Mouse (Mus musculus): ENCODE measurements around the gene Asb10. TPM values are rescaled to one million over a fixed set of nuclear protein-coding genes. Genes with fewer than 3 reads are reported as not detected.

Asb10 gene
- polyA plus RNA-seq, 1 experiment from 2014 or later = 0.21 TPM

- DNase-seq (ENCODE audit: low spot score) (no peak), ATAC-seq (no peak)
- no peaks in the 10 kb centered on the region for H3K4me1 ChIP-seq (ENCODE audit: insufficient read depth, low read depth, low read length)
- H3K9me3 ChIP-seq (ENCODE audit: low read length) = no peaks in the 10 kb centered on the region
- H3K4me2 ChIP-seq (replicated peaks; ENCODE audit: low read depth, low read length) = no peak overlapping the region
- TF ChIP-seq EP300 (IDR thresholded peaks at IDR 0.05) = no peak
- TF ChIP-seq CTCF (IDR thresholded peaks at IDR 0.05) = no peak
- WGBS = 83% methylated on average over 10 of the region's 10 CpGs
- no peak overlapping the region for H3K27ac ChIP-seq (ENCODE audit: low read length)
- H3K4me3 ChIP-seq (ENCODE audit: low read depth, low read length) = no peak overlapping the region
- H3K27me3 ChIP-seq (replicated peaks; ENCODE audit: insufficient read depth, low read length) = no peaks in the 10 kb centered on the region
- peaks cover 27% of the 10 kb centered on the region for H3K36me3 ChIP-seq (ENCODE audit: insufficient read depth, low read length)
- no peak overlapping the region for H3K9ac ChIP-seq (replicated peaks; ENCODE audit: low read depth)
Observed at GRCm38 (mm10) chr5:24499113-24499512, 41.7 kb downstream of the Asb10 start.

- Histone ChIP-seq H3K36me3 (ENCODE audit: insufficient read depth, low read length) (peaks cover 42% of the 10 kb centered on the region), H3K9ac (replicated peaks; ENCODE audit: low read depth) (no peak overlapping the region), H3K4me1 (ENCODE audit: insufficient read depth, low read depth, low read length) (no peaks in the 10 kb centered on the region), H3K9me3 (ENCODE audit: low read length) (no peaks in the 10 kb centered on the region), H3K27ac (ENCODE audit: low read length) (no peak overlapping the region), H3K4me3 (ENCODE audit: low read depth, low read length) (no peak overlapping the region), H3K27me3 (replicated peaks; ENCODE audit: insufficient read depth, low read length) (no peaks in the 10 kb centered on the region), H3K4me2 (replicated peaks; ENCODE audit: low read depth, low read length) (no peak overlapping the region)
- no peak for ATAC-seq
- TF ChIP-seq CTCF (IDR thresholded peaks at IDR 0.05) (no peak), EP300 (IDR thresholded peaks at IDR 0.05) (no peak)
- 93% methylated on average over 12 of the region's 12 CpGs for WGBS
- no peak for DNase-seq (ENCODE audit: low spot score)
Observed at GRCm38 (mm10) chr5:24497526-24497925, 43.3 kb downstream of the Asb10 start.

GRCm38 (mm10) chr5:24496756-24497155, 44.0 kb downstream of the Asb10 start:
- Histone ChIP-seq H3K4me2 (replicated peaks; ENCODE audit: low read depth, low read length) (no peak overlapping the region), H3K9ac (replicated peaks; ENCODE audit: low read depth) (no peak overlapping the region), H3K4me1 (ENCODE audit: insufficient read depth, low read depth, low read length) (no peaks in the 10 kb centered on the region), H3K27me3 (replicated peaks; ENCODE audit: insufficient read depth, low read length) (no peaks in the 10 kb centered on the region), H3K4me3 (ENCODE audit: low read depth, low read length) (no peak overlapping the region), H3K27ac (ENCODE audit: low read length) (no peak overlapping the region), H3K36me3 (ENCODE audit: insufficient read depth, low read length) (peaks cover 42% of the 10 kb centered on the region), H3K9me3 (ENCODE audit: low read length) (no peaks in the 10 kb centered on the region)
- ATAC-seq (no peak), DNase-seq (ENCODE audit: low spot score) (no peak)
- TF ChIP-seq EP300 (IDR thresholded peaks at IDR 0.05) (no peak), CTCF (IDR thresholded peaks at IDR 0.05) (no peak)
- WGBS = 80% methylated on average over 6 of the region's 6 CpGs

- Histone ChIP-seq H3K27ac (ENCODE audit: low read length) (no peak overlapping the region), H3K9me3 (ENCODE audit: low read length) (no peaks in the 10 kb centered on the region), H3K4me1 (ENCODE audit: insufficient read depth, low read depth, low read length) (no peaks in the 10 kb centered on the region), H3K36me3 (ENCODE audit: insufficient read depth, low read length) (peaks cover 45% of the 10 kb centered on the region), H3K9ac (replicated peaks; ENCODE audit: low read depth) (no peak overlapping the region), H3K4me3 (ENCODE audit: low read depth, low read length) (no peak overlapping the region), H3K4me2 (replicated peaks; ENCODE audit: low read depth, low read length) (no peak overlapping the region), H3K27me3 (replicated peaks; ENCODE audit: insufficient read depth, low read length) (no peaks in the 10 kb centered on the region)
- TF ChIP-seq CTCF (IDR thresholded peaks at IDR 0.05) (no peak), EP300 (IDR thresholded peaks at IDR 0.05) (no peak)
- ATAC-seq = no peak
- no peak for DNase-seq (ENCODE audit: low spot score)
- WGBS = 93% methylated on average over 15 of the region's 15 CpGs
Observed at GRCm38 (mm10) chr5:24495019-24495418, 45.8 kb downstream of the Asb10 start.

- H3K4me1 ChIP-seq (ENCODE audit: insufficient read depth, low read depth, low read length) = no peaks in the 10 kb centered on the region
- no peaks in the 10 kb centered on the region for H3K27me3 ChIP-seq (replicated peaks; ENCODE audit: insufficient read depth, low read length)
- no peak overlapping the region for H3K4me3 ChIP-seq (ENCODE audit: low read depth, low read length)
- no peak overlapping the region for H3K4me2 ChIP-seq (replicated peaks; ENCODE audit: low read depth, low read length)
- no peak overlapping the region for H3K27ac ChIP-seq (ENCODE audit: low read length)
- H3K36me3 ChIP-seq (ENCODE audit: insufficient read depth, low read length) = peaks cover 42% of the 10 kb centered on the region
- no peaks in the 10 kb centered on the region for H3K9me3 ChIP-seq (ENCODE audit: low read length)
- H3K9ac ChIP-seq (replicated peaks; ENCODE audit: low read depth) = no peak overlapping the region
- DNase-seq (ENCODE audit: low spot score) (peak; percentile 58), ATAC-seq (peak; percentile 74)
- no peak for TF ChIP-seq EP300 (IDR thresholded peaks at IDR 0.05)
- TF ChIP-seq CTCF (IDR thresholded peaks at IDR 0.05) = no peak
- WGBS = 61% methylated on average over 16 of the region's 16 CpGs
Observed at GRCm38 (mm10) chr5:24492546-24493285, 48.1 kb downstream of the Asb10 start.

- ATAC-seq (no peak), DNase-seq (ENCODE audit: low spot score) (no peak)
- H3K4me3 ChIP-seq (ENCODE audit: low read depth, low read length) = no peak overlapping the region
- WGBS = 86% methylated on average over 14 of the region's 14 CpGs
- no peaks in the 10 kb centered on the region for H3K4me1 ChIP-seq (ENCODE audit: insufficient read depth, low read depth, low read length)
- H3K36me3 ChIP-seq (ENCODE audit: insufficient read depth, low read length) = peaks cover 48% of the 10 kb centered on the region
- H3K4me2 ChIP-seq (replicated peaks; ENCODE audit: low read depth, low read length) = no peak overlapping the region
- no peaks in the 10 kb centered on the region for H3K9me3 ChIP-seq (ENCODE audit: low read length)
- H3K27me3 ChIP-seq (replicated peaks; ENCODE audit: insufficient read depth, low read length) = no peaks in the 10 kb centered on the region
- H3K27ac ChIP-seq (ENCODE audit: low read length) = no peak overlapping the region
- no peak overlapping the region for H3K9ac ChIP-seq (replicated peaks; ENCODE audit: low read depth)
- TF ChIP-seq CTCF (IDR thresholded peaks at IDR 0.05) (no peak), EP300 (IDR thresholded peaks at IDR 0.05) (no peak)
Observed at GRCm38 (mm10) chr5:24490413-24490920, 50.3 kb downstream of the Asb10 start.
